Mouse (Mus musculus) myocyte (in vitro differentiated cells): ENCODE measurements around the gene Kxd1. TPM values are rescaled to one million over a fixed set of nuclear protein-coding genes. Genes with fewer than 3 reads are reported as not detected.

Experiments
- polyA plus RNA-seq: library from polyadenylated mRNA; unstranded; fragments of >200 nt; fragmentation: generic; extraction: Trizol; gene quantifications from one replicate; pipeline ENCODE4 v1.2.1, GENCODE M21; 2012; ENCODE audit warnings: missing spikeins

Gene Kxd1
- polyA plus RNA-seq, 1 experiment: 73.8 TPM

Other genes starting within 250 kb of the Kxd1 start
- 43.6 TPM for gene Homer3, start 245.1 kb downstream of the Kxd1 start, polyA plus RNA-seq
- 106 TPM for gene Ddx49, start 225.5 kb downstream of the Kxd1 start, polyA plus RNA-seq
- gene Cope, start 225.4 kb downstream of the Kxd1 start, polyA plus RNA-seq: 236 TPM
- 4.4 TPM for gene Cers1, start 212.2 kb downstream of the Kxd1 start, polyA plus RNA-seq
- gene Gdf1, start 198.1 kb downstream of the Kxd1 start, polyA plus RNA-seq: 2.6 TPM
- 35.8 TPM for gene Upf1, start 174.7 kb downstream of the Kxd1 start, polyA plus RNA-seq
- gene Comp, start 154.4 kb downstream of the Kxd1 start, polyA plus RNA-seq: 0.05 TPM
- 9.6 TPM for gene Crtc1, start 88.4 kb downstream of the Kxd1 start, polyA plus RNA-seq
- 32.5 TPM for gene Klhl26, start 51.0 kb downstream of the Kxd1 start, polyA plus RNA-seq
- 0.04 TPM for gene Tmem59l, start 40.6 kb downstream of the Kxd1 start, polyA plus RNA-seq
- gene Crlf1, start 34.8 kb downstream of the Kxd1 start, polyA plus RNA-seq: 99.1 TPM
- 259 TPM for gene Rex1bd, start 21.2 kb downstream of the Kxd1 start, polyA plus RNA-seq
- 2,253 TPM for gene Uba52, start 17.2 kb downstream of the Kxd1 start, polyA plus RNA-seq
- gene Fkbp8, start 232 bp downstream of the Kxd1 start, polyA plus RNA-seq: 329 TPM
- 12.7 TPM for gene Ell, start 11.5 kb upstream of the Kxd1 start, polyA plus RNA-seq
- 40.4 TPM for gene Isyna1, start 66.4 kb upstream of the Kxd1 start, polyA plus RNA-seq
- 133 TPM for gene Ssbp4, start 80.9 kb upstream of the Kxd1 start, polyA plus RNA-seq
- gene Lrrc25, start 88.2 kb upstream of the Kxd1 start, polyA plus RNA-seq: not detected
- gene Gdf15, start 104.5 kb upstream of the Kxd1 start, polyA plus RNA-seq: 54.1 TPM
- gene Pgpep1, start 132.4 kb upstream of the Kxd1 start, polyA plus RNA-seq: 38.5 TPM
- gene Lsm4, start 145.3 kb upstream of the Kxd1 start, polyA plus RNA-seq: 178 TPM
- gene Jund, start 171.0 kb upstream of the Kxd1 start, polyA plus RNA-seq: 246 TPM
- 0.02 TPM for gene Iqcn, start 175.5 kb upstream of the Kxd1 start, polyA plus RNA-seq
- 0.23 TPM for gene Gm3336, start 190.6 kb upstream of the Kxd1 start, polyA plus RNA-seq
- gene Pde4c, start 195.8 kb upstream of the Kxd1 start, polyA plus RNA-seq: 0.10 TPM
- gene Rab3a, start 226.7 kb upstream of the Kxd1 start, polyA plus RNA-seq: 34.9 TPM
- gene Mpv17l2, start 233.0 kb upstream of the Kxd1 start, polyA plus RNA-seq: 73.0 TPM
- 130 TPM for gene Pik3r2, start 248.8 kb upstream of the Kxd1 start, polyA plus RNA-seq